Mouse (Mus musculus) embryonic fibroblast, embryonic 13.5 days (primary cell): ENCODE measurements around the gene Chrna4.

Experiments
- CTCF ChIP-seq: IDR thresholded peaks from 2 replicates; pipeline ENCODE4 v1.5.1; 2011; ENCODE audit warnings: mild to moderate bottlenecking, control low read depth, low read length, moderate library complexity, borderline replicate concordance; ENCODE audit not compliant: insufficient read depth
- POLR2A ChIP-seq: IDR thresholded peaks from 2 replicates; pipeline ENCODE4 v1.6.1; 2011; ENCODE audit warnings: low read depth, mild to moderate bottlenecking, control low read depth, low read length, moderate library complexity

- no peak; the same call in none of the 2 replicates for TF ChIP-seq POLR2A
- TF ChIP-seq CTCF, result no peak
Observed at GRCm38 (mm10) chr2:180988347-180988913, 54.9 kb downstream of the Chrna4 start.
